Mouse (Mus musculus) hindbrain, embryonic 15.5 days (tissue): ENCODE data around the gene Ern1. TPM values are rescaled to one million over a fixed set of nuclear protein-coding genes. Genes with fewer than 3 reads are reported as not detected.

Experiments
- ATAC-seq: fragments of 200-750 bp; cut with Nextera tagmentation; 2 replicates; pipeline ENCODE4 v1.8.0; 2017; ENCODE audit warnings: low read depth, moderate number of reproducible peaks, moderate TSS enrichment; ENCODE audit not compliant: low FRiP score
- H3K27ac ChIP-seq: fragments of 300-500 bp; sonication (generic); replicated peaks from 2 replicates; pipeline ENCODE4 v1.5.1; 2015; ENCODE audit warnings: mild to moderate bottlenecking, inconsistent platforms
- H3K27me3 ChIP-seq: fragments of 300-500 bp; sonication (generic); 2 replicates; pipeline ENCODE4 v1.6.1; 2015; ENCODE audit warnings: control low read depth, inconsistent platforms
- H3K36me3 ChIP-seq: fragments of 300-500 bp; sonication (generic); 2 replicates; pipeline ENCODE4 v1.6.1; 2015; ENCODE audit warnings: control low read depth, inconsistent platforms
- H3K4me1 ChIP-seq: fragments of 300-500 bp; sonication (generic); replicated peaks from 2 replicates; pipeline ENCODE4 v1.6.1; 2015; ENCODE audit warnings: control low read depth, inconsistent platforms
- H3K4me2 ChIP-seq: fragments of 300-500 bp; sonication (generic); 2 replicates; pipeline ENCODE4 v1.6.1; 2015; ENCODE audit warnings: moderate library complexity, mild to moderate bottlenecking, inconsistent platforms
- H3K4me3 ChIP-seq: fragments of 300-500 bp; sonication (generic); 2 replicates; pipeline ENCODE4 v1.5.1; 2015; ENCODE audit warnings: mild to moderate bottlenecking, inconsistent platforms
- H3K9ac ChIP-seq: fragments of 300-500 bp; sonication (generic); 2 replicates; pipeline ENCODE4 v1.6.1; 2015; ENCODE audit warnings: inconsistent platforms
- H3K9me3 ChIP-seq: fragments of 300-500 bp; sonication (generic); 2 replicates; pipeline ENCODE4 v1.6.1; 2016; ENCODE audit warnings: control low read depth, inconsistent platforms
- WGBS: fragments of 180-500 bp; shearing (Covaris S2); methylation state at CpG from one replicate; pipeline ENCODE4 v1.1.7; 2015; 5-methylcytosine and 5-hydroxymethylcytosine counted together
- polyA plus RNA-seq: library from polyadenylated mRNA; unstranded; fragments of >200 nt; fragmentation: Nextera tagmentation; extraction: Ambion mirVana; gene quantifications from 2 replicates; pipeline ENCODE4 v1.2.1, GENCODE M21; 2015

The Ern1 gene
- polyA plus RNA-seq, 1 experiment from 2014 or later: 5.0 TPM

GRCm38 (mm10) chr11:106373998-106374397, 113.7 kb downstream of the Ern1 start:
- Histone ChIP-seq H3K4me3 (no peak overlapping the region), H3K9ac (no peak overlapping the region), H3K9me3 (no peaks in the 10 kb centered on the region), H3K36me3 (no peaks in the 10 kb centered on the region), H3K27me3 (no peaks in the 10 kb centered on the region), H3K4me1 (no peaks in the 10 kb centered on the region), H3K27ac (no peak overlapping the region), H3K4me2 (no peak overlapping the region)
- no peak for ATAC-seq
- whole genome bisulfite sequencing: 67% methylated on average over 11 of the region's 11 CpGs

- 10% methylated on average over 3 of the region's 3 CpGs for WGBS
- H3K27me3 ChIP-seq: no peaks in the 10 kb centered on the region
- H3K36me3 ChIP-seq: no peaks in the 10 kb centered on the region
- no peaks in the 10 kb centered on the region for H3K4me1 ChIP-seq
- H3K4me3 ChIP-seq: no peak overlapping the region
- no peak overlapping the region for H3K9ac ChIP-seq
- no peaks in the 10 kb centered on the region for H3K9me3 ChIP-seq
- H3K27ac ChIP-seq: no peak overlapping the region
- no peak overlapping the region for H3K4me2 ChIP-seq
- ATAC-seq: no peak
Measured at GRCm38 (mm10) chr11:106366316-106366715, 121.3 kb downstream of the Ern1 start.

GRCm38 (mm10) chr11:106365366-106365765, 122.3 kb downstream of the Ern1 start, which contains the start of gene Prr29:
TSS of gene Prr29 (plus strand) at chr11:106365472.
- Histone ChIP-seq H3K4me2 (0 out of 2 replicates have a peak within 1 kb of the TSS, but pooled peaks have one; percentile 6), H3K36me3 (no peaks in the 10 kb centered on the region), H3K9me3 (no peaks in the 10 kb centered on the region), H3K4me1 (no peaks in the 10 kb centered on the region), H3K27ac (no peak within 1 kb of the TSS), H3K9ac (no peak within 1 kb of the TSS), H3K27me3 (no peaks in the 10 kb centered on the region), H3K4me3 (no peak within 1 kb of the TSS)
- ATAC-seq: no peak
- 59% methylated on average over 10 of the region's 10 CpGs for WGBS

- H3K4me2 ChIP-seq: 0 out of 2 replicates have a peak overlapping the region, but pooled peaks have one; percentile 6
- 6% methylated on average over 11 of the region's 11 CpGs for WGBS
- H3K4me1 ChIP-seq: no peaks in the 10 kb centered on the region
- peak; percentile 66; the same call in 1 of the 2 replicates for ATAC-seq
- no peaks in the 10 kb centered on the region for H3K36me3 ChIP-seq
- no peaks in the 10 kb centered on the region for H3K9me3 ChIP-seq
- H3K27ac ChIP-seq: no peak overlapping the region
- H3K9ac ChIP-seq: no peak overlapping the region
- no peaks in the 10 kb centered on the region for H3K27me3 ChIP-seq
- H3K4me3 ChIP-seq: no peak overlapping the region
Measured at GRCm38 (mm10) chr11:106364712-106365111, 122.9 kb downstream of the Ern1 start.

GRCm38 (mm10) chr11:106359350-106359749, 128.3 kb downstream of the Ern1 start:
- WGBS: 31% methylated on average over 5 of the region's 5 CpGs
- Histone ChIP-seq H3K9me3 (no peaks in the 10 kb centered on the region), H3K4me3 (no peak overlapping the region), H3K27me3 (no peaks in the 10 kb centered on the region), H3K27ac (no peak overlapping the region), H3K36me3 (no peaks in the 10 kb centered on the region), H3K4me2 (no peak overlapping the region), H3K9ac (no peak overlapping the region), H3K4me1 (no peaks in the 10 kb centered on the region)
- ATAC-seq: no peak

- no peak for ATAC-seq
- no peak overlapping the region for H3K4me2 ChIP-seq
- H3K9me3 ChIP-seq: no peaks in the 10 kb centered on the region
- WGBS: 77% methylated on average over 19 of the region's 19 CpGs
- no peak overlapping the region for H3K4me3 ChIP-seq
- H3K4me1 ChIP-seq: no peaks in the 10 kb centered on the region
- no peaks in the 10 kb centered on the region for H3K27me3 ChIP-seq
- H3K9ac ChIP-seq: no peak overlapping the region
- no peak overlapping the region for H3K27ac ChIP-seq
- no peaks in the 10 kb centered on the region for H3K36me3 ChIP-seq
Measured at GRCm38 (mm10) chr11:106355382-106356128, 132.1 kb downstream of the Ern1 start.

- no peak for ATAC-seq
- H3K36me3 ChIP-seq: no peaks in the 10 kb centered on the region
- no peak overlapping the region for H3K9ac ChIP-seq
- no peaks in the 10 kb centered on the region for H3K9me3 ChIP-seq
- WGBS: 66% methylated on average over 1 of the region's 1 CpGs
- no peak overlapping the region for H3K4me2 ChIP-seq
- no peaks in the 10 kb centered on the region for H3K27me3 ChIP-seq
- no peak overlapping the region for H3K4me3 ChIP-seq
- H3K4me1 ChIP-seq: no peaks in the 10 kb centered on the region
- H3K27ac ChIP-seq: no peak overlapping the region
Measured at GRCm38 (mm10) chr11:106354181-106354580, 133.5 kb downstream of the Ern1 start.

GRCm38 (mm10) chr11:106353188-106353587, 134.5 kb downstream of the Ern1 start, which contains the start of gene Scn4a:
TSS of gene Scn4a (minus strand) at chr11:106353288.
- Histone ChIP-seq H3K9ac (no peak within 1 kb of the TSS), H3K27ac (no peak within 1 kb of the TSS), H3K36me3 (no peaks in the 10 kb centered on the region), H3K27me3 (no peaks in the 10 kb centered on the region), H3K9me3 (no peaks in the 10 kb centered on the region), H3K4me2 (no peak within 1 kb of the TSS), H3K4me3 (no peak within 1 kb of the TSS), H3K4me1 (no peaks in the 10 kb centered on the region)
- WGBS: 92% methylated on average over 12 of the region's 12 CpGs
- no peak for ATAC-seq

- no peak for ATAC-seq
Measured at GRCm38 (mm10) chr11:106351941-106352340, 135.7 kb downstream of the Ern1 start.

GRCm38 (mm10) chr11:106351253-106351652, 136.4 kb downstream of the Ern1 start:
- Histone ChIP-seq H3K27me3 (no peaks in the 10 kb centered on the region), H3K9me3 (no peaks in the 10 kb centered on the region), H3K27ac (no peak overlapping the region), H3K4me2 (no peak overlapping the region), H3K4me3 (no peak overlapping the region), H3K36me3 (no peaks in the 10 kb centered on the region), H3K9ac (no peak overlapping the region), H3K4me1 (no peaks in the 10 kb centered on the region)
- ATAC-seq: no peak
- 68% methylated on average over 3 of the region's 3 CpGs for WGBS

More at GRCm38 (mm10) chr11:106351941-106352340, 135.7 kb downstream of the Ern1 start:
- no peak overlapping the region for H3K4me2 ChIP-seq
- H3K4me3 ChIP-seq: no peak overlapping the region
- no peaks in the 10 kb centered on the region for H3K27me3 ChIP-seq
- H3K4me1 ChIP-seq: no peaks in the 10 kb centered on the region
- no peak overlapping the region for H3K9ac ChIP-seq
- no peaks in the 10 kb centered on the region for H3K9me3 ChIP-seq
- no peaks in the 10 kb centered on the region for H3K36me3 ChIP-seq
- WGBS: 75% methylated on average over 4 of the region's 4 CpGs
- no peak overlapping the region for H3K27ac ChIP-seq

GRCm38 (mm10) chr11:106350853-106351252, 136.8 kb downstream of the Ern1 start:
- WGBS: 55% methylated on average over 5 of the region's 5 CpGs
- Histone ChIP-seq H3K36me3 (no peaks in the 10 kb centered on the region), H3K9me3 (no peaks in the 10 kb centered on the region), H3K4me1 (no peaks in the 10 kb centered on the region), H3K9ac (no peak overlapping the region), H3K27me3 (no peaks in the 10 kb centered on the region), H3K4me2 (no peak overlapping the region), H3K4me3 (no peak overlapping the region), H3K27ac (no peak overlapping the region)
- ATAC-seq: no peak

- H3K36me3 ChIP-seq: no peaks in the 10 kb centered on the region
- WGBS: 88% methylated on average over 6 of the region's 6 CpGs
- no peaks in the 10 kb centered on the region for H3K9me3 ChIP-seq
Measured at GRCm38 (mm10) chr11:106349772-106350171, 137.9 kb downstream of the Ern1 start.

More at GRCm38 (mm10) chr11:106349772-106350171, 137.9 kb downstream of the Ern1 start:
- H3K27me3 ChIP-seq: no peaks in the 10 kb centered on the region
- no peak overlapping the region for H3K27ac ChIP-seq
- no peak overlapping the region for H3K4me2 ChIP-seq
- H3K4me3 ChIP-seq: no peak overlapping the region
- H3K4me1 ChIP-seq: no peaks in the 10 kb centered on the region
- no peak overlapping the region for H3K9ac ChIP-seq
- ATAC-seq: no peak
